Mouse (Mus musculus) brain, adult 2 months (tissue): Measurements from ENCODE around the gene Reps2.

Source experiments
- DNase-seq: peaks from one replicate; pipeline ENCODE4 v3.0.0; 2011; ENCODE audit warnings: low read depth, low spot score

The Reps2 gene

GRCm38 (mm10) chrX:162589173-162589805, 54.2 kb downstream of the Reps2 start:
- DNase-seq = peak; percentile 64

DNA sequence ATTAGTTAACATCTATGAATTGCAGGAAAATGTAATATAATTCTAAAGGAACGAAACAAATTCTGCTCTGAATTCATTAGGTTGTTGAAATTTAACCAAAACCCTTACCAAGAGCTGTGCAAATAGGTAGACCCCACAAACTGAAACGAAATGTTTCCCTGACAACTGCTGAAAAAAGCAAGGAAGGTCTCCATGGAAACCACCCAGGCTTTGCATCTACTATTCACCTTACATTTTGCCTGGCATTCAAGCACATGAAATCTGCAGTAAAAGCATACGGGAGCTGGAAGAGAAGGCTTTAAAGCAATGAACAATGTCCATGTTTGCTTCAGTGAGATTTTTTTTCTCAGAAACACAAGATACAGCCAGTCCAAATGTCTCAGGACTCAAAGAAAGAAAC, 59.1 kb downstream of the Reps2 start:
- DNase-seq = peak; percentile 75

DNA sequence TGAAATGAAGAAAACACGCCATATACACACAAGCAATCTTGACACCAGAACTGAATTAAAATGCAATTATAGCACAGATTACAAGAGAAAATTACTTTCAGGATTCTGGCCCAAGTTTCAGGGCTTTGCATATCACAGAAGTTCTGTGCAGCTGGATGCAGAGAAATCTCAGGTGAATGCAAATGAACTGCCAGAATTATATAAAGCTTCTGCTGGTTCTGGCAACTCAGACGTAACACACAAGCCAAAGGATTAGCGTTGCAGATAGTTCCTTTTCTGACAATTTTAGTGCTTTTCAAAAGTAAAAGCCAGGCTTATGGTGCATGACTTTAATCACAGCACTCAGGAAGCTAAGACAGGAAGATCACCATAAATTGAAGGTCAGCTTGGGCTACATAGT, 62.9 kb downstream of the Reps2 start:
- peak; percentile 64 for DNase-seq

DNA sequence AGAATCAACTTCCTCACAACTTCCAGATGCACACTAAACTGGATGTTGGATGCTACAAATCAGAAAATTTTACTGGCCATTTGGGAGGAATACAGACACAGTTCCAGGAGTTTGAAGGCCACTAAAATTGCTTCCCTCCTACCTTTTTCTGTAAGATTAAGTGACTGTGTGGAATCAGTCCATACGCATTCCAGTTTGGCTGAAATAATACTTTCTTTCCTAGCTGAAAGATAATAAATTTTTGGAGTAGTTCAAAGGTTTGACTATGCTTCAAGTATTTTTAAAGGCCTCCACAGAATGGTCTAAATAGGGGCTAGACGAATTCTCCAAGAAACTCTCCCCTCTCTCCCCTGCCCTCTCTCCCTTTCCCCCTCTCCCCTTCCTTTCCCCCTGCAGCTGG, 75.0 kb downstream of the Reps2 start:
- DNase-seq = no peak

- no peak for DNase-seq
Observed at GRCm38 (mm10) chrX:162565501-162565900, 77.9 kb downstream of the Reps2 start.

DNA sequence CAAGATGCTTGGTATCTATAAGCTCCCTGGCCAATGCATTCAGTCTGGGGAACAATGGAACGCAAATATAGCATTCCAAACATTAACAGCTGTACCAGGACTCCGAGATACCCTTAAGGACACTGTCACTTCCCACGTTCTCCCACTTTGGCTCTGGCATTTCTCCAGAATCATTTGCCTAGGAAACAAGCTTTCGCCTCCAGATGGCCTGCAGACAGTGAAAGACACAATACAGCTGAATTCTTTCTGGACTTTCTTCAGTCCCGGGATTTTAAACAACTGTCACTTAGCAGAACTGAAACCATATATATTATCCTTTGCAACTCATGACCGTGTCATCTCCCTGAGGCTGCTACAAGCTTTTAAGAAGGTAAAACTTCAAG, 87.0 kb downstream of the Reps2 start:
- peak; percentile 85 for DNase-seq

DNA sequence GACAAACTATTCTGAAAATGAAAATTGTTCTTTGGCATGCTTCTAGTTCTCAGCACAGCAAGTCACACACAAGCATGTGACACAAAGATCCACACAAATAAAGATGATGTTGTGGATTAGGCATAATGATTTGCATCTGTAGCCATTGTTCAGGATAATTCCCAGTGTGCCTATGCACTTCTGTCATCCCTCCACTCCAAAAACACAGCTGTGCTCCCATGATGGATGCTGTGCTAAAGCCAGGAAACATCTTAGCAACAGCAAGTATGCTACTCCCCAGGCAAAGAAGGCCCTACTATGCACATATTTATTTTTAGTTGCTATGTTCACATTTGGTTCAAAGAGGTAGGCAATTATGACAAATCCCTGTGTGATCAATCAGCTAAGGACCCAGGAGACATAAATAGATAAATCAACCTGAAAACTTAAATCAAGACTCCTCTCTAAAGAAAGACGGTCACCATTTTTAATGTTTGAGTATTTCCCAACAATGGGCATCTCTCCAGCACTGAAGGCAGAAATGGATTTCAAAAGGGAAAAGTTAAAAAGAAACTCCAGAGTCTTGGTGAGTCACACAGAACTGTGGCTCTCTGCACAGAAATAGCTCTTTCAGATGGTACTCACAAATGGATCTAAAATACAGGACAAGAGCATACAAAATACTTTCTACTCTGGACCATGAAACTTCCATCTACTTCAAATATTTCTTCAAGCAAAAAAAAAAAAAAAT, 87.6 kb downstream of the Reps2 start:
- peak; percentile 66 for DNase-seq

DNA sequence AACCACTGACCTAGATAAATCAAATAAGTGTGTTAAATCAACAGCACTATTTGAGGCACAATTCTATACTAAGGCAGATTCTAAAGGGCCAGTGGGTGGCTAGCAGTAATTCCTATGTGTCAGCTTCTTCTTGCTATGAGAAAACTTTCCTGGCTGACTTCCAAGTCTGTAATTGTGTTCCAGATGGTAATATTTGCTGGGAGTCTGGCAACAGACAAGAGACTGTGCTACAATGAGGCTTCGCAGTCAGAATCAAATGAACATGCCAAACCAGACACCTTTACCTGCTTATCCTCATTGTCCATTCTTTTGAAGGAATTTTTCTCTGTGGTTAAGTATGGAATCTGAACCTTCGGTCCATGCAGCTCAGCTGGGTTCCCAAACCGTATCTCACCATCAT, 88.9 kb downstream of the Reps2 start:
- DNase-seq = peak; percentile 89

DNA sequence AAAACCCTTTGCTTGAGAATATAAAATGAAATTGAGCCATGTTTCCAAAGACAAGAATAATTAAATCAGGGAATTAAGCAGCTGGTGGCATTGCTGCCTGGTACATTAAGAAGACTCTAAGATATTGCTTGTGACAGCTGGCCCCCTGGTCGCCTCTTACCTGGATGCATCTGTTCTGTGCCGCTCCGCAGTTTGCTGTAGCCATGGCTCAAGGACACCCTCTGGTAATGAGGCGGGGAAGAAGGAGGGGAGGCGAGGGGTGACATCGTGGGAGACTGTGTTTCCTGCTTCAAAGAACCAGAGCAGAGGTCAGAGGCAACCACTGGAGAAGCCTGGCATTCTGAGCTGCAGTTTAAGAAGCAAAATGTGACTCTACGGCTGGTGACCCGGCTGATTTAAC, 91.1 kb downstream of the Reps2 start:
- DNase-seq = peak; percentile 24

- DNase-seq = peak; percentile 42
Observed at GRCm38 (mm10) chrX:162545037-162545436, 98.4 kb downstream of the Reps2 start.

DNA sequence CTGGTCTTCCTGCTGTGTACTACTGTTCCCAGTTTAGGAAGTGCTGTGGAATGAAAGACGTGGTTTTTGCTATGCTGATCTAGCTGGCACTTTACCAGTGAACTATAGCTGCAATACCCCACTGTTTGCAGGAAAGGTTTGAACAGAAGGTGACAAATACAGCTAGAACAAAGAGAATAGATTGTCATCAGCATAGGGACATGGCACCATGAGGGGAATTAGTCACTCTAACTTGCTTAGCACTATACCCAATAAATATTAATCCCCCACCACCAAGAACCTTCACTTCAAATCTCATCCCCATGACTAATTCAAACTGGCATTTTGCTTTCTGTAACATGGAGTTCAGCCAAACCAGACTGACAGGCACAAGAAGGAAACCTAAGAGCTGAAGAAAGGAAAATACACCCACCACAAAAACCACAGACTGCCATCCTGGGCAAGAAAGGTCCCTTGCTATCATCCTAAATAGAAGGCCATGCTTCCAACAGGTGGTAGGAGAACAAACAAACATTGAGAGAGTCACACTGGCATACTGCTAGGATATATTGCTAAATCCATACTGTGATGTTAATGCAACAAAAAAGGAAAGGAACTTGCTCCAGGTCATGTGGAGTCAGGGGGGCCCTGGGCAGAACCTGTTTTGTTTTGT, 100.7 kb downstream of the Reps2 start:
- peak; percentile 73 for DNase-seq

- no peak for DNase-seq
Observed at GRCm38 (mm10) chrX:162541961-162542360, 101.5 kb downstream of the Reps2 start.

DNA sequence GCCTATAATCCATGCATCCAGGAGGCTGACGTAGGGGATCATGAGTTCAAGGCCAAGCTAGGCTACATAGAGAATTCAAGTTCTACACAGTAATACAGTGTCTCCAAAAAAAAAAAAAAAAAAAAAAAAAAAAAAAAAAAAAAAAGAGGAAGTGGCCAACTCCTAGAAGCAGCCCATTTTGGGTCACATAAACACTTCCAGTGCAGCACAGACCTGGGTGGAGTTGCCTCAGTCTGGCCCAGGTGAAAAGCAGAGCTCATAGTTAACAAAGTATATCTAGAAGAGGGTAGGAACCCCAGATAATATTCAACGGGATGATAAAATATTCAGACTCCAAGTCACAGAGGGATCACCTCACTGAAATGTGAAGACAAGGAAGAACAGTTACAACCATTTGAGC, 112.4 kb downstream of the Reps2 start:
- DNase-seq = no peak

DNA sequence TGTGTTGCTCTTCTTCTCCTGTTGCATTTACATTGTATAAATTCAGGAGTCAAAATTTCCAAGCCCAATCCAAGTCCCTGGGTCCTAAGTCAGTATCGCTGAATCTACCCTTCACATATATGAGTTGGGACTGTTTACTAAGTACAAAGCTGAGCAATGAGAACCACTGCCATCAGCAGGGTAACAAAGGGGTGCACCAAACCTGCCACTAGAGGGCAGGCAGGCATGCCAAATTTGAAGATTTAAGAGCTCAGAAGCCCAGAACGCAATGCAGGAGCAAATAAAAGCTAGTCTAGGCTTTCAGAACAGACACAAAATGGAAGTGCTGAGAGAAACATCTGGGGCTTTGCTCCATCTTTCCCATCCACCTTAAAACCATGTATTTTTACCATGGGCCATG, 116.2 kb downstream of the Reps2 start:
- DNase-seq = peak; percentile 79

GRCm38 (mm10) chrX:162521831-162522514, 121.5 kb downstream of the Reps2 start:
- peak; percentile 33 for DNase-seq

GRCm38 (mm10) chrX:162521197-162521596, 122.3 kb downstream of the Reps2 start:
- peak; percentile 62 for DNase-seq

GRCm38 (mm10) chrX:162520374-162520773, 123.1 kb downstream of the Reps2 start:
- no peak for DNase-seq

DNA sequence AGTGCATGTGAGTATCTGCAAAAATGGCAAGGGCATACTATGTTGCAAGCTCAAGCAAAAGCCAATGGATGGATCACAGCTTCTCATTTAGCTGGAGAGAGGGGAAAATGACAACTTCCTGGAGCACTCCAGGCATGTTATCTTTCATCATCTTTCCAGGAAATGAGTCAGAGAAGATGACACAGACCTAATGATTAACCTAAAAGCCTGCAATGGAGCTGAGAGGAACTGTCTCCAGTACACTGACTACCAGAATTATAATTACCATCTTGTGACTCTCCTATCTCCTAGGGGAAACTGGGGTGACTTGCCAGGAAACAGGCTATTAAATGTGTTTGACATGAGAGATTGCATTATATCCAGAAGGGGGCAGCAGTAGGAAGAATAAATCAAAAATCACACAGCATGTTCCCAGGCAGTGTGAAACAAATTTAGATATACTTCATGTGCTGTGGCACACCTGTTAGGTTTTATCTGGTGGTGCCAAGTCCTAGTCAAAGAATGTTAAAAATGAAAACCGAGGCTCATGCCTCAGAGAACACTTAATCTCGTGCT, 132.9 kb downstream of the Reps2 start:
- peak; percentile 63 for DNase-seq

DNA sequence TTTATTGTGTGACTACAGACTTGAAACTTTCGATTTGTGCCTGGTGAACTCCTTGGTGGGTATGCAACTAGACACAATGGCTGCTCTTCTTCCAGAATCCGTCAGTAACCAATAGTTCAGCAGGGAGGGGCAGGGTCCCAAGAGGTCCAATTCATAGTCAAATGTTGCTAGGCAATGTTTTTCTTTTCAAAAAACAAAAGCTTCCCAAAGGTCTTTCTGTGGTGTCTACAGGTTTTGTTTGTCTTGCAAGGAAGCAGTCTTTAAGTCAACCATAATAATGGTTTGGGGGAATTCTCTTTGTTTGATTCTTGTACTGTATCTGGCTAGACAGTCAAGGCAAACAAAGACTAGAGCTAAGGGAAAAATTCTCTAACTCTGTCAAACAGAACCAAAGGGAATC, 138.3 kb downstream of the Reps2 start:
- no peak for DNase-seq

- DNase-seq = peak; percentile 69
Observed at GRCm38 (mm10) chrX:162503436-162503835, 140.0 kb downstream of the Reps2 start.

- no peak for DNase-seq
Observed at GRCm38 (mm10) chrX:162500962-162501361, 142.5 kb downstream of the Reps2 start.

DNA sequence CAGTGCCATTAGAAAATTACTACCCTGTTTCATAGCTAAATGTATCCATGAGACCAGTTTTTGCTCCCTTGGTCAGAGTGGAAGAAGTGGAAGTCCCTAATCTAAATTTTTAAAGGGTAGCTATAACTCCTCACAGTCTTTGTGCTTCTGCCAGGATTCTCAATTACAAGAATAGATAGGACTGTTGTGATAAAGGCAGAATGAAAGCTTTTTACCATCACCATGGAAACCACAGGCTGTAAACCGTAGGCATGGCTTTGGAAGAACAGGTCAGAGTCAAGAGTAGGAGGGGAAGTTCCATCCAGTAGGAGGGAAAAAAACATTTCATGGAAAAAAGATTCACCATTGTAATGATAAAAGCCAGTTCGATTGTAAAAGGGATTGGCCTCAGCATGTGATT, 147.0 kb downstream of the Reps2 start:
- peak; percentile 45 for DNase-seq
